Mouse (Mus musculus) erythroblast, embryonic 14.5 days (primary cell): ENCODE data around the gene Pik3r1.

Experiments used
- GATA1 ChIP-seq: IDR thresholded peaks from 2 replicates; pipeline ENCODE4 v1.6.1; 2012; ENCODE audit warnings: low read length, inconsistent platforms, mixed read lengths
- TAL1 ChIP-seq: IDR thresholded peaks from 3 replicates; pipeline ENCODE4 v1.6.1; 2012; ENCODE audit warnings: low read length, inconsistent platforms, mixed read lengths

- TF ChIP-seq GATA1 = no peak
- TF ChIP-seq TAL1 = no peak
Observed at GRCm38 (mm10) chr13:101719312-101719870, 48.6 kb downstream of the Pik3r1 start.
